Mouse (Mus musculus) liver, adult 2 months (tissue): ENCODE measurements around the gene 2410131K14Rik. TPM values are rescaled to one million over a fixed set of nuclear protein-coding genes. Genes with fewer than 3 reads are reported as not detected.
A peak's percentile ranks its signal among the peaks of the same experiment; 100 is the strongest.

Source experiments
- DNase-seq: peaks from one replicate; pipeline ENCODE4 v3.0.0-alpha.2; 2011; ENCODE audit warnings: low read depth, low spot score; ENCODE audit errors: extremely low read depth
- H3K27ac ChIP-seq: fragments of 200-500 bp; replicated peaks from 2 replicates; pipeline ENCODE4 v1.5.1; 2012; ENCODE audit warnings: low read depth, mild to moderate bottlenecking, control low read depth, inconsistent platforms, low read length; ENCODE audit not compliant: insufficient read depth
- H3K27me3 ChIP-seq: fragments of 200-500 bp; 2 replicates; pipeline ENCODE4 v1.6.1; 2012; ENCODE audit warnings: mild to moderate bottlenecking, moderate library complexity, low read length, inconsistent platforms; ENCODE audit not compliant: control insufficient read depth, insufficient read depth
- H3K36me3 ChIP-seq: fragments of 200-500 bp; 2 replicates; pipeline ENCODE4 v1.6.1; 2012; ENCODE audit warnings: low read length, inconsistent platforms; ENCODE audit not compliant: control insufficient read depth, insufficient read depth
- H3K4me1 ChIP-seq: fragments of 200-500 bp; 2 replicates; pipeline ENCODE4 v1.6.1; 2011; ENCODE audit warnings: low read length; ENCODE audit not compliant: control insufficient read depth, insufficient read depth
- H3K4me3 ChIP-seq: fragments of 200-500 bp; 2 replicates; pipeline ENCODE4 v1.5.1; 2011; ENCODE audit warnings: low read depth, mild to moderate bottlenecking, control low read depth, low read length, moderate library complexity; ENCODE audit not compliant: insufficient read depth
- H3K79me2 ChIP-seq: fragments of 200-500 bp; 2 replicates; pipeline ENCODE4 v1.6.1; 2012; ENCODE audit warnings: inconsistent platforms, mild to moderate bottlenecking, low read length, moderate library complexity; ENCODE audit not compliant: control insufficient read depth, insufficient read depth
- H3K9ac ChIP-seq: fragments of 200-500 bp; 2 replicates; pipeline ENCODE4 v1.6.1; 2012; ENCODE audit warnings: low read depth, mild to moderate bottlenecking, control low read depth, inconsistent platforms, low read length
- CTCF ChIP-seq: fragments of 200-500 bp; IDR thresholded peaks from 2 replicates; pipeline ENCODE4 v1.5.1; 2011; ENCODE audit warnings: low read depth, low read length, control low read depth
- POLR2A ChIP-seq: fragments of 200-500 bp; IDR thresholded peaks from 2 replicates; pipeline ENCODE4 v1.6.1; 2011; ENCODE audit warnings: low read length, control low read depth; ENCODE audit not compliant: insufficient read depth; ENCODE audit errors: extremely low read depth
- WGBS: fragments of 180-500 bp; shearing (Covaris S2); methylation state at CpG from one replicate; pipeline ENCODE4 v1.1.7; 2018; 5-methylcytosine and 5-hydroxymethylcytosine counted together
- polyA plus RNA-seq: library from polyadenylated mRNA; depleted of rRNA; stranded (reverse); fragments of >200 nt; gene quantifications from 2 replicates; pipeline ENCODE4 v1.2.3, GENCODE M21; 2012
- total RNA-seq: library from RNA; depleted of rRNA; stranded (reverse); fragments of >200 nt; gene quantifications from 2 replicates; pipeline ENCODE4 v1.2.3, GENCODE M21; 2014

The 2410131K14Rik gene
- total and polyA plus RNA-seq, 2 experiments = 3.2 to 3.9 TPM

DNA sequence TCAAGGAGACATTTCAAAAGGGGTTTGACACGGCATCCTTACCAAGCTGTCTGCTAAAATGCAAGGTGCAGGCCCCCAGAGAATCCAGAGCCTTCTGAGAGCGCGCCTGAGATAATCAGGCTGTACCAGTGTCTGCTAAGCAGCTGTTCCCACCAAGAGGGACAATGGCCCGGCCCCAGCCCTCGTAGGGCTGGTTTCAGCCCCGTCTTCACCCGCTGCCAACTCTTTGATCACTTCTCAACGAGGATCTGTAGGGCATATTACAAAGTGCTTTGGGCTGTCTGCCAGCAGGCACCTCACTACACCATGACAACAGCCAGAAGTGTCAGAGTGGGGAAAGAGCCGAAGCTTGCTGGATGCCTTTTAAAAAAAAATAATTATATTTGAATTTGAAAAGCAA, 29.5 kb downstream of the 2410131K14Rik start:
- Histone ChIP-seq H3K36me3 (no peaks in the 10 kb centered on the region), H3K27ac (no peak overlapping the region), H3K4me3 (no peak overlapping the region), H3K4me1 (no peaks in the 10 kb centered on the region), H3K27me3 (no peaks in the 10 kb centered on the region), H3K9ac (no peak overlapping the region), H3K79me2 (no peaks in the 10 kb centered on the region)
- TF ChIP-seq CTCF = no peak
- no peak for TF ChIP-seq POLR2A
- no peak for DNase-seq
- 37% methylated on average over 9 of the region's 9 CpGs for WGBS

- DNase-seq = no peak
- Histone ChIP-seq H3K27ac (no peak overlapping the region), H3K4me3 (no peak overlapping the region), H3K79me2 (no peaks in the 10 kb centered on the region), H3K9ac (no peak overlapping the region), H3K36me3 (no peaks in the 10 kb centered on the region), H3K27me3 (no peaks in the 10 kb centered on the region), H3K4me1 (no peaks in the 10 kb centered on the region)
- TF ChIP-seq POLR2A (no peak), CTCF (no peak)
- 76% methylated on average over 7 of the region's 7 CpGs for WGBS
Measured at GRCm38 (mm10) chr5:118276281-118276680, 31.3 kb downstream of the 2410131K14Rik start.

- no peak for DNase-seq
- Histone ChIP-seq H3K36me3 (no peaks in the 10 kb centered on the region), H3K4me3 (no peak overlapping the region), H3K79me2 (no peaks in the 10 kb centered on the region), H3K27ac (no peak overlapping the region), H3K27me3 (0 out of 2 replicates have a peak, but pooled peaks cover 1% of the 10 kb centered on the region), H3K9ac (no peak overlapping the region), H3K4me1 (no peaks in the 10 kb centered on the region)
- 77% methylated on average over 8 of the region's 8 CpGs for WGBS
- TF ChIP-seq CTCF = no peak
- TF ChIP-seq POLR2A = no peak
Measured at GRCm38 (mm10) chr5:118276711-118277110, 31.7 kb downstream of the 2410131K14Rik start.

DNA sequence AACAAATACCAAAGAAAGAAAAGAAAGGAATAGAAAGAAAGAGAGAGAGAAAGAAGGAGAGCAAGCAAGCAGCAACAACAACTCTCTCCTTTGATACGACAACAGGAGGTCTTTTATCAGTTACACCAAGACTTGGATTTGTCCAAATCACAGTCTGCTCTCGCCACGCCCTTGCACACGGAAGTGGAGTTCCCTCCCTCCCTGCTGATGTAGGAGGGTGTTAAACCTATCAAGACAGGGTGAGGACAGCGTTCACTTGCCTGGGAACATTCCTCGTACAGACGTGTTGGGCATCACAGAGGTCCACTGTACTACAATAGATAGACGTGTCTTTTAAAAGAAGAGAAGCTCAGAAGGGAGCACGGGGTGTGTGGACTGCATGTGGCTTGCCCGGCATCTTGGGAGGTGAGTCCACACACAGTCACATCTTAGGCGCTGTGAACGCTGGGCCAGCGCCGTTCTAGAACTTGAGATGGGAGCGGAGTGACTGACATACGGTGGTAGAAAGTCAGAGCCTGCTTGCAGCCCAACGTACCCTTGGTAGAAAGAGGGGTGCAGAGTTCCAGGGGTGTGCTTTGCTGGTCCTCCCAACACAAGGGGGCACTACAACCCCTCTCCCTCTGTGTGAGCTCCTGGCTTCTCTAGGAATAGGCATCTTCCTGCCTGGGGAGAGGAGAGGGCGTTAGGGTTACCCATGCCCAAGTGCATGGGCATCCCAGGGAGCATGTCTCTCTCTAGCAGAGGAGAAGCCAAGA, 32.9 kb downstream of the 2410131K14Rik start:
- DNase-seq = no peak
- H3K4me1 ChIP-seq = no peaks in the 10 kb centered on the region
- H3K4me3 ChIP-seq = no peak overlapping the region
- H3K36me3 ChIP-seq = no peaks in the 10 kb centered on the region
- no peaks in the 10 kb centered on the region for H3K79me2 ChIP-seq
- no peak overlapping the region for H3K9ac ChIP-seq
- TF ChIP-seq CTCF = 0 out of 2 replicates have a peak, but pooled peaks have one; percentile 8
- TF ChIP-seq POLR2A = no peak
- 90% methylated on average over 18 of the region's 18 CpGs for WGBS
- no peak overlapping the region for H3K27ac ChIP-seq
- 0 out of 2 replicates have a peak, but pooled peaks cover 2% of the 10 kb centered on the region for H3K27me3 ChIP-seq

DNA sequence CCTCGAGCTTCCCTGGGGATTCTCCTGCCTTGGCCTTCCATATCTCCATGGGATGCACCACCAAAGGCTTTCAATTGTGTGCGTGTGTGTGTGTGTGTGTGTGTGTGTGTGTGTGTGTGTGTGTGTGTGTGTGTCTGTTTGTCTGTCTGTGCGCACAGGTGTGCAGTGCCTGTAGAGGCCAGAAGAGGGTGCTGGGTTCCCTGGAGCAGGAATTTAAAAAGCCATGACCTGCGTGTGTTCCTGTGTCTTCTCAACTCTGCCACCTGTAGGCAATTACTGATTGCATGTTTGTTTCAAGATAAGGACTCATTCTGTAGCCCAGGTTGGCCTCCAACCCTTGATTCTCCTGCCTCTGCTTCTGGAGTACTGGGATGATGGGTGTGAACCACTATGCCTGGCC, 46.4 kb downstream of the 2410131K14Rik start:
- no peak for TF ChIP-seq POLR2A
- no peak for TF ChIP-seq CTCF
- Histone ChIP-seq H3K4me3 (no peak overlapping the region), H3K4me1 (peaks cover 3% of the 10 kb centered on the region), H3K9ac (no peak overlapping the region), H3K27me3 (no peaks in the 10 kb centered on the region; the same call in 1 of the 2 replicates), H3K36me3 (no peaks in the 10 kb centered on the region), H3K79me2 (no peaks in the 10 kb centered on the region), H3K27ac (no peak overlapping the region)
- WGBS = 93% methylated on average over 4 of the region's 4 CpGs
- no peak for DNase-seq

GRCm38 (mm10) chr5:118292476-118292875, 47.4 kb downstream of the 2410131K14Rik start:
- Histone ChIP-seq H3K79me2 (no peaks in the 10 kb centered on the region), H3K27ac (no peak overlapping the region), H3K4me3 (no peak overlapping the region), H3K27me3 (no peaks in the 10 kb centered on the region; the same call in 1 of the 2 replicates), H3K36me3 (no peaks in the 10 kb centered on the region), H3K9ac (no peak overlapping the region), H3K4me1 (peaks cover 3% of the 10 kb centered on the region)
- no peak for DNase-seq
- TF ChIP-seq CTCF (no peak), POLR2A (no peak)
- 44% methylated on average over 4 of the region's 4 CpGs for WGBS
